Mouse (Mus musculus) megakaryocyte, embryonic 14.5 days (primary cell): ENCODE measurements at regions not wholly inside any gene's neighbourhood (a gene's known extent, or its start where the extent isn't known, plus 50 kb on each side); places are given as distances from the start of the nearest gene placed in this dataset.

ENCODE experiments used
- H3K27me3 ChIP-seq: replicated peaks from 2 replicates; pipeline ENCODE3; 2012; ENCODE audit warnings: inconsistent platforms
- H3K36me3 ChIP-seq: replicated peaks from 2 replicates; pipeline ENCODE3; 2012; ENCODE audit warnings: low read length, inconsistent platforms, mixed read lengths
- H3K4me1 ChIP-seq: 2 replicates; pipeline ENCODE4 v1.6.1; 2012; ENCODE audit warnings: inconsistent platforms
- H3K4me3 ChIP-seq: replicated peaks from 2 replicates; pipeline ENCODE3; 2012; ENCODE audit warnings: moderate library complexity, mild to moderate bottlenecking, inconsistent platforms
- H3K9me3 ChIP-seq: 2 replicates; pipeline ENCODE4 v1.6.1; 2012; ENCODE audit warnings: inconsistent platforms
- FLI1 ChIP-seq: IDR thresholded peaks from 2 replicates; pipeline ENCODE4 v1.6.1; 2012; ENCODE audit warnings: low read length, inconsistent platforms, mixed read lengths
- GATA1 ChIP-seq: IDR thresholded peaks from 3 replicates; pipeline ENCODE4 v1.6.1; 2012; ENCODE audit warnings: mixed read lengths, low read length, inconsistent platforms, borderline replicate concordance

DNA sequence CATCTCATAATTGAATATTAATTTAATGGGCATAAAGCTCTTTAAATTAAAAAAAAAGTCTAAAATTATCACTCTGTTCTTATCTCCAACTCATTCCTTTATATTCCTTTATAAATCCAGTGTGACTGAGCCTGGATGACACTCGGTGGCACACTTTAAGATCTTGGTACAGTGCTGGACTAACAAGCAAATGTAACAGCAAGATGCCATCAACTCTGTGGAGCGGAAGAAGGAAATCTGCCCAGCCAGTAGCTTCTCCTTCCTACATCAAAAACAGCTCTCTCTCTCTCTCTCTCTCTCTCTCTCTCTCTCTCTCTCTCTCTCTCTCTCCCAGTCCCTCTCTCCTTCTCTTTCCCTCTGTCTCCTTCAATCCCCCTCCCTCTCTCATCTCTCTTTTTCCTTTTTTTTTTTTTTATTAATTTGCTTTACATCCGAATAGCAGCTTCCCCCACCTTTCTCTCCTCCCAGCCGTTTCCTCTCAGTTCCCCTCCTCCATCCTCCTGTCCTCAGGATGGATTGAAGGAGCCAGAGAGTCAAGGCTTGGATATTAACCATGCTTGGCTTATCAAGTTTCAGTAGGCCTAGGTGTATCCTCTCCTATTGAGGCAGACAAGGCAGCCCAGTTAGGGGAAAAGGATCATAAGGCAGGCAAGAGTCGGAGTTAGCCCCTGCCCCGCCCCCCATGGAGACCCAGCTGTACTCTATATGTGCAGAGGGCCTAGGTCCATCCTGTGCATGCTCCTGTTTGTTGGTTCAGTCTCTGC is 130.4 kb upstream of the Tmtc2 start:
- H3K4me3 ChIP-seq: no peak overlapping the region
- H3K9me3 ChIP-seq: no peaks in the 10 kb centered on the region
- TF ChIP-seq FLI1: no peak
- H3K4me1 ChIP-seq: no peaks in the 10 kb centered on the region
- H3K36me3 ChIP-seq: no peaks in the 10 kb centered on the region
- no peaks in the 10 kb centered on the region for H3K27me3 ChIP-seq

DNA sequence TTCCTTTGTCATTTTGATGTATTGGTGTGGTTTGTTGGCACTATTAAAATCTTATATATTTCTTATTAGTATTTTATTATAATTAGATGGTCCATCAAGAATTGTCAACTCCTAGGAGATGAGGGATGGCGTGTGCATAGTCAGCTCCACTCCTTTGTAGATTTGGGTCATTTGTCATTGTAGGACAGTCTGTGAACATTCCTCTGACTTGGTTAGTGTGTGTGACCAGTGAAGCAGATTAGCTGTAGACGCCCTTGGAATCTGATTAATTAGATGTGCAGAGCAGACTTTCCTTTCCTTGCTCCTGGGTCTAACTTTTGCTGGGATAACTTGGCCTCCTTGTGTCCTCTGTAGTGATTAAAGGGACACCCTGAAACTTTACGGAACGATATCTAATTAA is 118.9 kb upstream of the Tmtc2 start:
- Histone ChIP-seq H3K27me3 (no peaks in the 10 kb centered on the region), H3K4me1 (no peaks in the 10 kb centered on the region), H3K4me3 (no peak overlapping the region), H3K9me3 (0 out of 2 replicates have a peak, but pooled peaks cover 2% of the 10 kb centered on the region), H3K36me3 (no peaks in the 10 kb centered on the region)
- no peak for TF ChIP-seq GATA1
- TF ChIP-seq FLI1: no peak

DNA sequence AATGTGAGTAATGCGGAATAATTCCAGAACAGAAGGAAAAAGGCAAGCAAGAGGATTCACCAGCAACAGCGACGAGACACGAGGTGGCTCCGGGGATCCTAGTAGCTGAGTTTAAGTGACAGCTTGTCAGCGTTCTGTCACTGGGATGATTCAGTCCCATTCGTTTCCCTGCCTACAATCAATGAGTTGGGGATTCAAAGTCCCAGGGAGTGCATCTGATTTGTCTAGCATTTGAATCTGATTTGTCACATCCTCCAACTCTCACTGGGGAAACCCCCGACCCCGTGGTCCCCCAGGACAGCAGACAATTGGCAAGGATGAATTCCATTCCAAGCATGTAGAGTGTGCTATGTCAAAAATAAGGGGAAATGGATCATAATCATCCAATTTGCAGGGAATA is 115.1 kb upstream of the Tmtc2 start:
- no peak for TF ChIP-seq FLI1
- no peak for TF ChIP-seq GATA1
- H3K27me3 ChIP-seq: no peaks in the 10 kb centered on the region
- no peaks in the 10 kb centered on the region for H3K36me3 ChIP-seq
- no peak overlapping the region for H3K4me3 ChIP-seq
- H3K9me3 ChIP-seq: peaks cover 5% of the 10 kb centered on the region
- no peaks in the 10 kb centered on the region for H3K4me1 ChIP-seq

DNA sequence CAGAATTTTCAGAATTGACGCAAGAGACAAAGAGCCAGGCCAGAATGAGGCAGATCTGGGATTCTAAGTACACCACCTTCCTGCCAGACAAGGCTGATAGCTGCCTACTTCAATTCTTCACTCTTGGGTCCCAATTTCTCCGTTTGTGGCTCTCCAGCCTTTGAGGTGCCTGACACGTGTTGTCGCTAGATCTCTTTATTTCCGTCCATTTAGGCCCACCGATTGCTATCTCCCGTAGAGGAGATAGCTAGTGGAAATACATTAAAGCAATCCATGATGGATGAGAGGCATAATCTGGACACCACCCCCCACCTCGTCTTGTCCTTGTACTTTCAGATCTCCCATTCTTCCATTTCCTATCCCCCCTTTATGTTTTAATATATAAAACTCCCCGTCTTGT is 114.6 kb upstream of the Tmtc2 start:
- Histone ChIP-seq H3K9me3 (peaks cover 5% of the 10 kb centered on the region), H3K4me1 (no peaks in the 10 kb centered on the region), H3K4me3 (no peak overlapping the region), H3K36me3 (no peaks in the 10 kb centered on the region), H3K27me3 (no peaks in the 10 kb centered on the region)
- TF ChIP-seq GATA1: no peak
- no peak for TF ChIP-seq FLI1

DNA sequence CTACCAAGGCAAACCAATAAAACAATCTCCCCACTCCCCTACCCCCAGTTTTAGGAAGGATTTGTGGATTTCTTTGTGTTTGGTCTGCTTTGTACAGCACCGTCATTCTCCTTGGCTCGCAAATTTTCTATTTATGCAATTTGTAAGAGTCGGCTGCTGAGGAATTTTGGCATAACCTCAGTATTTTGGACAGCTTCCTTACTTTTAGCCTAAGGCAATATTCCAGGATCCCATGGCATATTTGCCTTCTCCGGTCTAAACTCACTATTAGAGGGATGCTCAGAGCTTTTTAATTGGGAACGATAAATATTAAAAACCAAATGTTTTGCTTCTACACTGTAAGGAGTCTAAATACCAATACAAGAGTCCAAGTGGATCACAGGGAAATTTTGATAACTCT is 112.6 kb upstream of the Tmtc2 start:
- Histone ChIP-seq H3K36me3 (no peaks in the 10 kb centered on the region), H3K4me3 (no peak overlapping the region), H3K9me3 (peaks cover 5% of the 10 kb centered on the region), H3K4me1 (no peaks in the 10 kb centered on the region), H3K27me3 (no peaks in the 10 kb centered on the region)
- TF ChIP-seq FLI1: no peak
- no peak for TF ChIP-seq GATA1

DNA sequence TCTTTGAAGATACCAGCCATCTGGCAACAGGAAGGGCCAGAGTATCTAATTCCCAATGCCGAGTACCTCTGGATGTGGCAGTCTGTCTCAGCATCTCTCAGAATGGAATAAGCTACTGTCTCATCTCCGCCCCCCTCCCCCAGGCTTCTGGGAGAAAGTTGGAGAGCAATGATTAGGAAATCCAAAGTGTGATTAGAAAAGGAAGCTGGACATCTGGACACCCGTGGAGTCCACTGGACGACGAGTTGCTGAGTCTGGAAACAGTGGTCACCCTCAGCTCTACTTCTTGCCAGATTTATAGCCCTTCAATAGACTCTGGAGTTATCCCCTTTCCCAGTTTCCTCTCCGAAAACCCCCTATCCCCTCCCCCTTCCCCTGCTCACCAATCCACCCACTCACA is 105.3 kb upstream of the Tmtc2 start:
- Histone ChIP-seq H3K27me3 (no peaks in the 10 kb centered on the region), H3K4me3 (no peak overlapping the region)
- TF ChIP-seq FLI1: no peak
- no peak for TF ChIP-seq GATA1

DNA sequence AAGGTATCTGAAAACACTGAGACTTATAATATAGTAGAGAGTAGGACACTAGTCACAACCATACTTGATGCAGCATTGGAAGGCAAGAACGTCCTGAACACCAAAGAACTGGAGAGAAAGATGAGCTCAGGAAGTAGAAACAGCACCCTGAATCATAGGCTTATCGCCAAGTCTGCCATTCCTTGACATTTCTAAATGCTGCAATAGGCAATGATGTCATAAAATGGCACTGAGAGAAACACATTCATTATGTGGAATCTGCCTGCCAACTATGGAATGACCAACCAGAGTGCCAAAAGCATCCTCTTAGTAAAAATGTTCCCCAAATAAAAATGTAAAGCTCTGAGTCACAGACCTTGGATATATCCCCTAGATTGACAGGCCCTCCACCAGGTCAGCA is 92.7 kb upstream of the Tmtc2 start:
- no peak overlapping the region for H3K4me3 ChIP-seq
- no peaks in the 10 kb centered on the region for H3K27me3 ChIP-seq
- no peaks in the 10 kb centered on the region for H3K36me3 ChIP-seq
- TF ChIP-seq FLI1 (no peak), GATA1 (no peak)
- H3K9me3 ChIP-seq: no peaks in the 10 kb centered on the region
- no peaks in the 10 kb centered on the region for H3K4me1 ChIP-seq

More for the DNA sequence above, 105.3 kb upstream of the Tmtc2 start:
- Histone ChIP-seq H3K4me1 (no peaks in the 10 kb centered on the region), H3K36me3 (no peaks in the 10 kb centered on the region), H3K9me3 (no peaks in the 10 kb centered on the region)

DNA sequence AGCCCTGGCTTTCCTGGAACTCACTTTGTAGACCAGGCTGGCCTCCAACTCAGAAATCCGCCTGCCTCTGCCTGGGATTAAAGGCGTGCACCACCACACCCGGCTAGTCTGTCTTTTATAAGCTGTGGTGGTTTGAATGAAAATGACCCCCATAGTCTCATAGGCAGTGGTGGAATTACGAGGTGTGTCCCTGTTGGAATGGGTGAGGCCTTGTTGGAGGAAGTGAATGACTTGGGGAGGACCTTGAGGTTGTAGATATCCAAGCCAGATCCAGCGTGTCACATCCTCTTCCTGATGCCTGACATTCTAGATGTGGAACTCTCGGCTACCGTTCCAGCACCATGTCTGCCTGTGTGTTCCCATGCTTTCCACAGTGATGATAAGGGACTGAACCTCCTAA is 86.5 kb upstream of the Tmtc2 start:
- H3K27me3 ChIP-seq: no peaks in the 10 kb centered on the region
- H3K9me3 ChIP-seq: no peaks in the 10 kb centered on the region
- H3K4me1 ChIP-seq: 0 out of 2 replicates have a peak, but pooled peaks cover 3% of the 10 kb centered on the region
- TF ChIP-seq GATA1: no peak
- TF ChIP-seq FLI1: no peak
- no peaks in the 10 kb centered on the region for H3K36me3 ChIP-seq
- H3K4me3 ChIP-seq: peak overlapping the region; percentile 51

DNA sequence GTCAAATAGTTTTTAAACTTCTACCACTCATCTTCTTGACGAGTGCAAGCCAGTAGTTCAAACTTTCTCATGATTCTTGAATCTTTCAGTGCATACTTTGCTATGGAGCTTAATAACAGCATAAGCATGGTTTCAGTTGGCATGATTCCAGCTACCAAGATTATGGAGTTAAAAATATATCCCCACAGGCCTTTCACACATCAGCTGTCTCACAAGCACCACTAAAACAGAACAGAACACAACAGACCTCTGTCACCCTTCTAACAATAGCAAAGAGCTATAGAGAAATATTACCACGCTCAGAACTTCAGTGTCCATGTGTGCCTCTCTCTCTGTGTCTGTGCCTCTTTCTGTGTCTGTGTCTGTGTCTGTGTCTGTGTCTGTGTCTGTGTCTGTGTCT is 82.5 kb upstream of the Tmtc2 start:
- TF ChIP-seq GATA1: no peak
- no peak for TF ChIP-seq FLI1
- Histone ChIP-seq H3K36me3 (no peaks in the 10 kb centered on the region), H3K9me3 (no peaks in the 10 kb centered on the region), H3K4me1 (0 out of 2 replicates have a peak, but pooled peaks cover 3% of the 10 kb centered on the region), H3K27me3 (no peaks in the 10 kb centered on the region), H3K4me3 (no peak overlapping the region)

DNA sequence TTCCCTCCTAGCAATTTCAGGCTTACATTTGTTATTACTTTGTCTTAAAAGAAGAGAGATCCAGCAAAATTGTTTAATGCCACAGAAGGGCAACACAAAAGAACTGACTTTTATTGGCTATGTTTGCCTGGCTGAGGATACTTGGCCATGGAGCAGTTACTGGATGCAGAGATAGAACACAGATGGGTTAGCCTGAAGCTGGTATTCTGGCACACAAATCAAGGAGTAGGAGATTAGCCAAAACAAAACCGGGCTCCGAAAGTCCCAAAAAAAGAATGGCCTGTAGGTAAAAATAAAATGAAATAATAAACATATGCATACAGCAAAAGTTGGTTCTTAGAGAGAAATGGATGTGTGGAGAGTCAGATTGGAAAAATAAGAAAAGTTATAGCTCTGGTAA is 78.2 kb upstream of the Tmtc2 start:
- H3K9me3 ChIP-seq: no peaks in the 10 kb centered on the region
- H3K4me1 ChIP-seq: no peaks in the 10 kb centered on the region
- no peaks in the 10 kb centered on the region for H3K27me3 ChIP-seq
- no peaks in the 10 kb centered on the region for H3K36me3 ChIP-seq
- TF ChIP-seq GATA1 (no peak), FLI1 (no peak)
- H3K4me3 ChIP-seq: no peak overlapping the region

DNA sequence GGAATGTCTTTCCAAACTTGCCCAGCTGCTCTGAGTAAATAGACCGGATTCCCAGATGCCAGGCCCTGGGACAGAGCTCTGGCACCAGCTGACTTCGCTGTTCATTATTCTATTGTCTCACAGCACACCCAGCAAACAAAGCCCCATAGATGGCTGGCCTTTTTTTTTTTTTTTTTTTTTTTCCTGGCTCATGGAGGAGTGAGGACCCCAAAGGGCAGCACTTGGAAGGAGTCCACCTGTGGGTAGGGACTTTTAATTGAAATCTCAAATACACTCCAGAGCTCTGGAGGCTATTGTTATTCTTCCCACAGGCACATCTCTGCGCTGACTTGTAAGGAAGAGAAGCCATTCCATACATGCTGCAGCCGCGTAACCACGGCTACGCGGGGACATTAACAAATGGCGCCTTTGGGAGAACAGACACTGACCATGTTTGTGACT is 64.8 kb upstream of the Tmtc2 start:
- TF ChIP-seq FLI1 (no peak), GATA1 (no peak)
- Histone ChIP-seq H3K9me3 (peaks cover 4% of the 10 kb centered on the region; the same call in 1 of the 2 replicates), H3K4me3 (no peak overlapping the region), H3K36me3 (no peaks in the 10 kb centered on the region), H3K4me1 (no peaks in the 10 kb centered on the region), H3K27me3 (no peaks in the 10 kb centered on the region)
